Mouse (Mus musculus): Measurements from ENCODE around the gene Sult6b1. TPM values are rescaled to one million over a fixed set of nuclear protein-coding genes. Genes with fewer than 3 reads are reported as not detected.
A peak's percentile ranks its signal among the peaks of the same experiment; 100 is the strongest.

Sult6b1 gene
- polyA plus RNA-seq, 1 experiment from 2014 or later, result 0.22 TPM

- 79% methylated on average over 2 of the region's 2 CpGs for WGBS
- Histone ChIP-seq H3K27ac (replicated peaks; ENCODE audit: low read depth, low read length) (no peak overlapping the region), H3K9me3 (ENCODE audit: control insufficient read depth, low read length) (no peaks in the 10 kb centered on the region), H3K9ac (ENCODE audit: low read depth, low read length) (peak overlapping the region; percentile 75), H3K27me3 (replicated peaks; ENCODE audit: control insufficient read depth, insufficient read depth, low read length) (no peaks in the 10 kb centered on the region), H3K36me3 (ENCODE audit: control insufficient read depth, insufficient read depth, low read length) (peaks cover 60% of the 10 kb centered on the region), H3K4me1 (ENCODE audit: control insufficient read depth, insufficient read depth, low read length) (peaks cover 12% of the 10 kb centered on the region), H3K4me3 (ENCODE audit: low read depth, low read length) (peak overlapping the region; percentile 73), H3K4me2 (ENCODE audit: low read depth, low read length) (peak overlapping the region; percentile 65)
- DNase-seq (ENCODE audit: low spot score) (no peak), ATAC-seq (ENCODE audit: low read depth) (no peak)
Measured at GRCm38 (mm10) chr17:78935857-78936256, 29.1 kb upstream of the Sult6b1 start.

- ATAC-seq (ENCODE audit: low read depth) (no peak), DNase-seq (ENCODE audit: low spot score) (no peak)
- 38% methylated on average over 6 of the region's 6 CpGs for WGBS
- Histone ChIP-seq H3K4me2 (ENCODE audit: low read depth, low read length) (peak overlapping the region; percentile 64), H3K4me1 (ENCODE audit: control insufficient read depth, insufficient read depth, low read length) (peaks cover 10% of the 10 kb centered on the region), H3K27me3 (replicated peaks; ENCODE audit: control insufficient read depth, insufficient read depth, low read length) (no peaks in the 10 kb centered on the region), H3K9me3 (ENCODE audit: control insufficient read depth, low read length) (no peaks in the 10 kb centered on the region), H3K36me3 (ENCODE audit: control insufficient read depth, insufficient read depth, low read length) (peaks cover 39% of the 10 kb centered on the region), H3K4me3 (ENCODE audit: low read depth, low read length) (peak overlapping the region; percentile 62; the same call in 1 of the 2 replicates), H3K9ac (ENCODE audit: low read depth, low read length) (peak overlapping the region; percentile 79), H3K27ac (replicated peaks; ENCODE audit: low read depth, low read length) (no peak overlapping the region)
Measured at GRCm38 (mm10) chr17:78917696-78918095, 10.9 kb upstream of the Sult6b1 start.

- Histone ChIP-seq H3K4me2 (ENCODE audit: low read depth, low read length) (peak overlapping the region; percentile 64), H3K27ac (replicated peaks; ENCODE audit: low read depth, low read length) (peak overlapping the region; percentile 62), H3K4me3 (ENCODE audit: low read depth, low read length) (peak overlapping the region; percentile 62), H3K36me3 (ENCODE audit: control insufficient read depth, insufficient read depth, low read length) (peaks cover 31% of the 10 kb centered on the region), H3K4me1 (ENCODE audit: control insufficient read depth, insufficient read depth, low read length) (peaks cover 10% of the 10 kb centered on the region), H3K27me3 (replicated peaks; ENCODE audit: control insufficient read depth, insufficient read depth, low read length) (no peaks in the 10 kb centered on the region), H3K9ac (ENCODE audit: low read depth, low read length) (peak overlapping the region; percentile 79), H3K9me3 (ENCODE audit: control insufficient read depth, low read length) (no peaks in the 10 kb centered on the region)
- DNase-seq (ENCODE audit: low spot score), result no peak
- ATAC-seq (ENCODE audit: low read depth), result 0 out of 2 replicates have a peak, but pooled peaks have one; percentile 10
- WGBS, result 2% methylated on average over 11 of the region's 11 CpGs
Measured at GRCm38 (mm10) chr17:78916899-78917298, 10.1 kb upstream of the Sult6b1 start.

- no peaks in the 10 kb centered on the region for H3K27me3 ChIP-seq (replicated peaks; ENCODE audit: control insufficient read depth, insufficient read depth, low read length)
- H3K27ac ChIP-seq (replicated peaks; ENCODE audit: low read depth, low read length), result peak within 1 kb of the TSS; percentile 62
- peaks cover 26% of the 10 kb centered on the region for H3K36me3 ChIP-seq (ENCODE audit: control insufficient read depth, insufficient read depth, low read length)
- no peaks in the 10 kb centered on the region for H3K9me3 ChIP-seq (ENCODE audit: control insufficient read depth, low read length)
- peak within 1 kb of the TSS; percentile 64 for H3K4me2 ChIP-seq (ENCODE audit: low read depth, low read length)
- DNase-seq (ENCODE audit: low spot score), result peak; percentile 92
- peak within 1 kb of the TSS; percentile 79 for H3K9ac ChIP-seq (ENCODE audit: low read depth, low read length)
- peak within 1 kb of the TSS; percentile 62 for H3K4me3 ChIP-seq (ENCODE audit: low read depth, low read length)
- H3K4me1 ChIP-seq (ENCODE audit: control insufficient read depth, insufficient read depth, low read length), result peaks cover 10% of the 10 kb centered on the region
- peak; percentile 93 for ATAC-seq (ENCODE audit: low read depth)
- WGBS, result 0% methylated on average over 32 of the region's 37 CpGs
Measured at GRCm38 (mm10) chr17:78916369-78916813, 9.6 kb upstream of the Sult6b1 start, which contains the start of gene Cebpzos. Gene Cebpzos, plus strand, starts transcription at chr17:78916500.

GRCm38 (mm10) chr17:78915772-78916171 is 9.0 kb upstream of the Sult6b1 start:
- peak; percentile 28 for DNase-seq (ENCODE audit: low spot score)
- Histone ChIP-seq H3K4me2 (ENCODE audit: low read depth, low read length) (peak overlapping the region; percentile 64), H3K27me3 (replicated peaks; ENCODE audit: control insufficient read depth, insufficient read depth, low read length) (no peaks in the 10 kb centered on the region), H3K4me1 (ENCODE audit: control insufficient read depth, insufficient read depth, low read length) (peaks cover 10% of the 10 kb centered on the region), H3K36me3 (ENCODE audit: control insufficient read depth, insufficient read depth, low read length) (peaks cover 21% of the 10 kb centered on the region), H3K4me3 (ENCODE audit: low read depth, low read length) (peak overlapping the region; percentile 62), H3K9ac (ENCODE audit: low read depth, low read length) (peak overlapping the region; percentile 79), H3K27ac (replicated peaks; ENCODE audit: low read depth, low read length) (peak overlapping the region; percentile 62), H3K9me3 (ENCODE audit: control insufficient read depth, low read length) (no peaks in the 10 kb centered on the region)
- peak; percentile 1; the same call in 1 of the 2 replicates for ATAC-seq (ENCODE audit: low read depth)
- 54% methylated on average over 6 of the region's 6 CpGs for WGBS

GRCm38 (mm10) chr17:78913921-78914320 is 7.1 kb upstream of the Sult6b1 start:
- no peaks in the 10 kb centered on the region for H3K9me3 ChIP-seq (ENCODE audit: control insufficient read depth, low read length)
- H3K27me3 ChIP-seq (replicated peaks; ENCODE audit: control insufficient read depth, insufficient read depth, low read length), result no peaks in the 10 kb centered on the region
- DNase-seq (ENCODE audit: low spot score), result no peak
- no peak overlapping the region for H3K27ac ChIP-seq (replicated peaks; ENCODE audit: low read depth, low read length)
- no peak for ATAC-seq (ENCODE audit: low read depth)
- H3K4me1 ChIP-seq (ENCODE audit: control insufficient read depth, insufficient read depth, low read length), result peaks cover 10% of the 10 kb centered on the region
- no peak overlapping the region for H3K4me2 ChIP-seq (ENCODE audit: low read depth, low read length)
- H3K4me3 ChIP-seq (ENCODE audit: low read depth, low read length), result no peak overlapping the region
- peaks cover 5% of the 10 kb centered on the region; the same call in 1 of the 2 replicates for H3K36me3 ChIP-seq (ENCODE audit: control insufficient read depth, insufficient read depth, low read length)
- WGBS, result 79% methylated on average over 3 of the region's 3 CpGs
- no peak overlapping the region for H3K9ac ChIP-seq (ENCODE audit: low read depth, low read length)

- Histone ChIP-seq H3K27ac (replicated peaks; ENCODE audit: low read depth, low read length) (no peak overlapping the region), H3K36me3 (ENCODE audit: control insufficient read depth, insufficient read depth, low read length) (no peaks in the 10 kb centered on the region), H3K4me3 (ENCODE audit: low read depth, low read length) (peak overlapping the region; percentile 24), H3K27me3 (replicated peaks; ENCODE audit: control insufficient read depth, insufficient read depth, low read length) (no peaks in the 10 kb centered on the region), H3K9me3 (ENCODE audit: control insufficient read depth, low read length) (no peaks in the 10 kb centered on the region), H3K4me1 (ENCODE audit: control insufficient read depth, insufficient read depth, low read length) (peaks cover 10% of the 10 kb centered on the region), H3K9ac (ENCODE audit: low read depth, low read length) (0 out of 2 replicates have a peak overlapping the region, but pooled peaks have one; percentile 5), H3K4me2 (ENCODE audit: low read depth, low read length) (peak overlapping the region; percentile 41)
- 34% methylated on average over 6 of the region's 6 CpGs for WGBS
- ATAC-seq (ENCODE audit: low read depth), result peak; percentile 27
- DNase-seq (ENCODE audit: low spot score), result peak; percentile 71
Measured at GRCm38 (mm10) chr17:78912861-78913281, 6.1 kb upstream of the Sult6b1 start.

- 65% methylated on average over 2 of the region's 2 CpGs for WGBS
- H3K36me3 ChIP-seq (ENCODE audit: control insufficient read depth, insufficient read depth, low read length), result no peaks in the 10 kb centered on the region
- DNase-seq (ENCODE audit: low spot score) (no peak), ATAC-seq (ENCODE audit: low read depth) (no peak)
- H3K4me3 ChIP-seq (ENCODE audit: low read depth, low read length), result no peak overlapping the region
- H3K4me1 ChIP-seq (ENCODE audit: control insufficient read depth, insufficient read depth, low read length), result no peaks in the 10 kb centered on the region
- H3K9me3 ChIP-seq (ENCODE audit: control insufficient read depth, low read length), result no peaks in the 10 kb centered on the region
- H3K27ac ChIP-seq (replicated peaks; ENCODE audit: low read depth, low read length), result no peak overlapping the region
- no peaks in the 10 kb centered on the region for H3K27me3 ChIP-seq (replicated peaks; ENCODE audit: control insufficient read depth, insufficient read depth, low read length)
- no peak overlapping the region for H3K4me2 ChIP-seq (ENCODE audit: low read depth, low read length)
- H3K9ac ChIP-seq (ENCODE audit: low read depth, low read length), result no peak overlapping the region
Measured at GRCm38 (mm10) chr17:78909374-78909773, 2.6 kb upstream of the Sult6b1 start.

- Histone ChIP-seq H3K27ac (replicated peaks; ENCODE audit: low read depth, low read length) (no peak overlapping the region), H3K9ac (ENCODE audit: low read depth, low read length) (no peak overlapping the region), H3K4me1 (ENCODE audit: control insufficient read depth, insufficient read depth, low read length) (no peaks in the 10 kb centered on the region), H3K27me3 (replicated peaks; ENCODE audit: control insufficient read depth, insufficient read depth, low read length) (no peaks in the 10 kb centered on the region), H3K4me3 (ENCODE audit: low read depth, low read length) (no peak overlapping the region), H3K36me3 (ENCODE audit: control insufficient read depth, insufficient read depth, low read length) (no peaks in the 10 kb centered on the region), H3K4me2 (ENCODE audit: low read depth, low read length) (no peak overlapping the region), H3K9me3 (ENCODE audit: control insufficient read depth, low read length) (no peaks in the 10 kb centered on the region)
- ATAC-seq (ENCODE audit: low read depth) (no peak), DNase-seq (ENCODE audit: low spot score) (no peak)
- 71% methylated on average over 2 of the region's 2 CpGs for whole genome bisulfite sequencing
Measured at GRCm38 (mm10) chr17:78903158-78903557, 3.6 kb downstream of the Sult6b1 start.
